Mouse (Mus musculus): ENCODE results near the gene Rhbdd2.

Rhbdd2 gene

DNA sequence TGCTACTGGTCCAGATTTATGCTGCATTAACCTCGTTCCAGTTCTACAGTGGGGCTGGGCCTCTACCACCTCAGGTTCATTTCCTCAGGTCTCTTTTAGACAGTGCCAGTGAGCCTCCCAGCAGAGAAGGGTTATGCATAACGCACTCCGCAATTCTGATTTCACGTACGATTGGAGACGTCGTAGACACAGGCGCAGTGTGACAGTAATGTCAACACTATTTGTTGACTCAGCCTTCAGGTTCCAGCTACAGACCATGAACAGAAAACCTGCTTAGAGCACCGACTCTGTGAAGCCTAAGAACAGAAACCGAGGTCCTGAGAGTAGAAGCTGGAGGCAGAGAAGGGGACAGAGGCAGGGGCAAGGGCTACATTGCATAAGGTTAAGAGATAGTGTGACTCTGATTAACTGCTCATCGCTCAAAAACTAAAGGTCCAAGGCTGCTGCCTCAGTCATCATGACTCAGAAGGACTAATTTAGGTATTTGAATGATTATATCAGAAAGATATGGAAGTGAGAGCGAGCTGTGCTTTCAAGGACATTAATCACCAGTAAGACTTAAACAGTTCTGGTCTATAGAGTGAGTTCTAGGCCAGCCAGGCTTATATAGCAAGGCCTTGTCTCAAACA, 50.6 kb downstream of the Rhbdd2 start:
- no peak for DNase-seq

DNA sequence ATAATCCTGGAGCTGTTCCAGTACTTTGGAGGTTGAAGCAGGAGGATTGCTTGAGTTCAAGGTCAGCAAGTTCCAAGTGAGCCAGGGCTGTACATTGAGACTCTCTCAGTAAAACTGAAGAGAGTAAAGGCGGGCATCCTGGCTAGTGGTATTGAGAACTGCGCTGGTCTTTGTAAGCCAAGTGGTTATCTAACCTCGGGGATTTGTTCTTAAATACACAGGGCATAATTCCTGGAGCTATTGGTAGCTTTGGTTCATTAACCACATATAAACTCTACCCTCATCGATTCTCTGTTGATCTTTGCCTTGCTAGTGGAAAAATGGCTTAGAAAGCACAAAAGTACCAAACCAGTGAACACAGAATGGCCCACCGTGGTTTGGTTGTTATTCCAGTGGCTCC, 58.0 kb downstream of the Rhbdd2 start:
- no peak for DNase-seq

DNA sequence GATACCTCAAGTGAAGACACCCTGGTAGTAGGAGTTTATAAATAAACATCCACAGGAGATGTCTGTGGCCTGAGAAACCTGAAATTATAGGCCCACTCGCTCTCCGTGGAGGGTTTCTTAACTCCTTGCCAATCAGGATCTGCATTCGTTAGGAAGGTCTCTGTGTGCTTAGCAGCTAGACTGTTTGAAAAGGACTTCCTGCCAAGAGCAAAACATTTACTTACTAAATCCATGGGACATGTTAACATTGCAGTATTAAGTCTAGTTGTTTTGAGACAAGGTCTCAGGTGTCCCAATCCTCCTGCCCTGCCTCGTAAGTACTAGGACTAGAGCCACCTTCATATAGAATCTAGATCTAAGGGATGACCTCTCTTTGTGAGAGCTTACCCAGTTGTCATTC, 58.8 kb downstream of the Rhbdd2 start:
- DNase-seq: no peak

DNA sequence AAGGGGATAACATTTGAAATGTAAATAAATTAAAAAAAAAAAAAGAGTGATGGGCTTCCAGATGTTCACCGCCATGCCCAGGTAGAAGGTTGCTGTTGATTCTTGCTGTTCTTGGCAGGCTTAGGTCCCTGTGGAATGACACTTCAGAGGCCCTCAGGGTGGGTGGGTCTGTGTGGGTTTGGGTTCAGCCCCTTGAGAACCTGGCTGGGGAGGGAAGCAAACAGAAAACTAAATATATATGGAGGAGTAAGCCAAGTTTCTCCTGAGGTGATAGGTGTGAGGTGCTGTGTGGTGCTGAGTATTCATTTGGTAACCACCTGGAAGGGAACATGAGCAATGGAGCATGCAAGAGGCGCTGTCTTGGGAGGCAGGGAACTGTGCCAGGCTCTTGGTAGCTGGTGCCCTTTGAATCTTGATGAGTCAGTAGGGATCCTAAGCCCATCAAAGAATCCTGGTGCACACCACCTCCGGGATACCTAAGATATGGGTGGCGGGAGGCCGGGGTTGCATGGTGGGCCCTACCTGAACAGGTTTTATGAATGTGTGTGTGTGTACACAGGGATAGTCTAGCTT, 60.9 kb downstream of the Rhbdd2 start:
- peak; percentile 91 for DNase-seq

DNA sequence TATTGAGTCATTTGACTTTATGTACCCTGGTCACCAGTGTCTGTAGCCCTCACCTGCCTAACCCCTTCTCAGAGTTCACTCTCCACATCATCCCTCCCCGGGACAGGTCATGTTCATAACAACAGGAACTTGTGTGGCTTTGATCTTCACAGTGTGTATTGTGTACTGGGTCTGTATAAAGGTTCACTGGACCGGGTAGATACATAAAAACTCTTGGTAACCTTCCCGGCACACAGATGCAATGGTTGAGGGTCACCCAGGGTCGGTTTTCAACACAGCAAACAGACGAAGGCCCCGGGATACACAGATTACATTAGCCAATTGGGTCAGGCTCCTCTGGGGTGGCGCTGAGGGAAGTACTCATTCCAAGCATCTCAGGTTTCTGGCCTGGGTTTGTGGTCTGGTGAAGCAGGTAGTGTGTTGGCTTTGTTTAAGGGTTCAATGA, 62.9 kb downstream of the Rhbdd2 start:
- DNase-seq: no peak
